Mouse (Mus musculus): Measurements from ENCODE around the gene Aoah.

- TF ChIP-seq CTCF (IDR thresholded peaks at IDR 0.05; ENCODE audit: low read depth) (no peak), EP300 (optimal IDR thresholded peaks at IDR 0.05) (no peak)
These were observed 7.1 kb upstream of the Aoah start for GRCm38 (mm10) chr13:20786825-20787245.

Data from stomach, postnatal 0 days (tissue).